Mouse (Mus musculus) activated CD4-positive, CD25-positive, alpha-beta regulatory T cell (primary cell): ENCODE results near the gene Hoxd4. TPM values are rescaled to one million over a fixed set of nuclear protein-coding genes. Genes with fewer than 3 reads are reported as not detected.

Experiments used
- polyA plus RNA-seq, 2 experiments: library from polyadenylated mRNA; unstranded; fragments of 100-300 nt; shearing (Covaris generic); gene quantifications; one replicate each; pipeline ENCODE4 v1.2.1; 2017

Hoxd4 gene
- polyA plus RNA-seq = not detected

GRCm38 (mm10) chr2:74711721-74712621 is at the start of gene Hoxd4, which contains the start of gene Hoxd3:
TSS of gene Hoxd4 (plus strand) at chr2:74711929.
TSS of gene Hoxd3 (plus strand) at chr2:74711927.

GRCm38 (mm10) chr2:74667842-74668357 is 43.8 kb upstream of the Hoxd4 start, which contains the start of gene Hoxd13:
TSS of gene Hoxd13 (plus strand) at chr2:74668310.

GRCm38 (mm10) chr2:74674881-74675665 is 36.7 kb upstream of the Hoxd4 start, which contains the start of gene Hoxd12:
TSS of gene Hoxd12 (plus strand) at chr2:74675013.

DNA sequence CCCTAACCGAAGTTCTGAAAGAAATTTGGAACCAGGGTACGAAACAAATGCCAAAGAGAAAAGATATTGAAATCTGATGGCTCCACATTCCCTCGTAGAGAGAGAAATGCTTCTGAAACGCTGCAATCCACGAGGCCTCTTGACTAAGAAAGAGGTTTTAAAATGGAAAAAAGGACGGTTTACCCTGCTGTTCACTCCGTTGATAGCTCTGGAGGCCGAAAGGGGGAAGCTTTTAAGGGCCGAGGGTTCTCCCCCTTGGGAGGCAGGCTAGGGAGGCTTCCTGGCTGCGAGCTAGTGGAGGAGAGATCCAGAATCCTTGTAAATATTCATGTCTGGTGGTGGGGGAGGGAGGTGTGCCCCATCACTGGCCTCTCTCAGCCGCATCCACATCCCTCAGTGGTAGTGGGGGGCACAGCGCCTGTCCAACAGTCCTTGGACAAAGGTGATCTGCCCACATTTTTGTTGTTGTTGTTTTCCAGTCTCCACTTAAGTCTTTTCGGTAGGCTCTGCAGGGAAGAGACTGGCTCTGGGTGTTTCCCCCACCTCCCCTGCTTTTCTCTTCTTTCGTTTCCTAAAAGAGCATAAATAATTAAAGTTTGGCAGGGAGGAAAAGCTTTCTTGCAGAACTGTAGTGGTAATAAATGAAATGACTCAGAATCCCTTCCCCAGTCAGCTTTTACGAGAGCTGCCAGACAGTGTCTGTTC is 32.7 kb upstream of the Hoxd4 start, which contains the start of gene Hoxd11:
Gene Hoxd11 (plus strand): TSS at position 667 of the 705 bp plus-strand sequence.

GRCm38 (mm10) chr2:74691022-74691951 is 20.4 kb upstream of the Hoxd4 start, which contains the start of gene Hoxd10:
TSS of gene Hoxd10 (plus strand) at chr2:74691924.

GRCm38 (mm10) chr2:74697567-74698121 is 14.1 kb upstream of the Hoxd4 start, which contains the start of gene Hoxd9:
TSS of gene Hoxd9 (plus strand) at chr2:74697727.

GRCm38 (mm10) chr2:74704393-74704998 is 7.2 kb upstream of the Hoxd4 start, which contains the start of gene Hoxd8:
TSS of gene Hoxd8 (plus strand) at chr2:74704615.

GRCm38 (mm10) chr2:74726551-74726950 is 14.8 kb downstream of the Hoxd4 start, which contains the start of gene Gm28230:
TSS of gene Gm28230 (plus strand) at chr2:74726728.

GRCm38 (mm10) chr2:74762522-74763244 is 51.0 kb downstream of the Hoxd4 start, which contains the start of gene Hoxd1:
TSS of gene Hoxd1 (plus strand) at chr2:74762980.

Other genes starting within 250 kb of the Hoxd4 start
- gene Lnpk, start 132.5 kb upstream of the Hoxd4 start, polyA plus RNA-seq = 10 to 100 TPM; 14.4 to 22.5 TPM
- under 1 TPM in 1 of 2 experiments, not detected in 1; 0.20 TPM for gene Evx2, start 52.4 kb upstream of the Hoxd4 start, polyA plus RNA-seq
- not detected for gene Hoxd13, start 43.6 kb upstream of the Hoxd4 start, polyA plus RNA-seq
- not detected for gene Hoxd12, start 36.9 kb upstream of the Hoxd4 start, polyA plus RNA-seq
- under 1 TPM in 1 of 2 experiments, not detected in 1; 0.09 TPM for gene Hoxd11, start 32.4 kb upstream of the Hoxd4 start, polyA plus RNA-seq
- gene Hoxd10, start 20.0 kb upstream of the Hoxd4 start, polyA plus RNA-seq = not detected
- gene Hoxd9, start 14.2 kb upstream of the Hoxd4 start, polyA plus RNA-seq = not detected
- under 1 TPM in 1 of 2 experiments, not detected in 1; 0.28 TPM for gene Hoxd8, start 7.3 kb upstream of the Hoxd4 start, polyA plus RNA-seq
- gene Hoxd3, start within 50 bp of the Hoxd4 start, polyA plus RNA-seq = not detected
- not detected for gene Gm28230, start 14.8 kb downstream of the Hoxd4 start, polyA plus RNA-seq
- not detected for gene Hoxd1, start 51.1 kb downstream of the Hoxd4 start, polyA plus RNA-seq
- 10 to 100 TPM; 65.0 to 74.4 TPM for gene Mtx2, start 113.9 kb downstream of the Hoxd4 start, polyA plus RNA-seq